Comparison of ENCODE assay signal across 11 mouse cellular contexts in genomic region chr6:148776236-148776635, GRCm38 (mm10).
"Had no signal": no experiment of that assay in that cellular context is flagged by ENCODE, and none has a peak within 500 bp of the region (broad histone marks: within the 10 kb centered on the region; RNA-seq: fewer than 3 reads in every experiment).

No protein-coding gene starts in this region.

- DNase-seq: lung, adult 2 months; lung, postnatal 14 days; lung, postnatal 36 days; retina, postnatal 1 day; right cerebral cortex, adult 18-20 months; right cerebral cortex, postnatal 25 days; right cerebral cortex, postnatal 4 days; spleen, adult 18-20 months; thymus, adult 18-20 months; thymus, postnatal 14 days; thymus, postnatal 36 days had no signal
